Mouse (Mus musculus): ENCODE data around the gene Ube2j2. TPM values are rescaled to one million over a fixed set of nuclear protein-coding genes. Genes with fewer than 3 reads are reported as not detected.

Ube2j2 gene
- polyA plus RNA-seq (2014; fragmentation: Illumina TruSeq; extraction: RNeasy Lipid Tissue Mini Kit (QIAGEN cat#74804); ENCODE audit: low read depth, low replicate concordance), result 50.5 TPM

GRCm38 (mm10) chr4:155943534-155944249 lies at the start of gene Ube2j2:
Gene Ube2j2, plus strand, starts transcription at chr4:155943831.

GRCm38 (mm10) chr4:155962167-155962971 lies 18.7 kb downstream of the Ube2j2 start, which contains the start of gene C1qtnf12:
Gene C1qtnf12, plus strand, starts transcription at chr4:155962318.

GRCm38 (mm10) chr4:155992241-155992905 lies 48.7 kb downstream of the Ube2j2 start, which contains the start of the genes B3galt6 and Sdf4:
Gene B3galt6, minus strand, starts transcription at chr4:155992649.
Gene Sdf4, plus strand, starts transcription at chr4:155992872.

Other genes with a start within 250 kb of the Ube2j2 start
- not detected for gene Fndc10, start 249.5 kb upstream of the Ube2j2 start, polyA plus RNA-seq (2014; fragmentation: Illumina TruSeq; extraction: RNeasy Lipid Tissue Mini Kit (QIAGEN cat#74804); ENCODE audit: low read depth, low replicate concordance)
- 74.9 TPM for gene Ssu72, start 239.0 kb upstream of the Ube2j2 start, polyA plus RNA-seq (2014; fragmentation: Illumina TruSeq; extraction: RNeasy Lipid Tissue Mini Kit (QIAGEN cat#74804); ENCODE audit: low read depth, low replicate concordance)
- gene Tmem240, start 209.0 kb upstream of the Ube2j2 start, polyA plus RNA-seq (2014; fragmentation: Illumina TruSeq; extraction: RNeasy Lipid Tissue Mini Kit (QIAGEN cat#74804); ENCODE audit: low read depth, low replicate concordance), result not detected
- gene Atad3a, start 182.7 kb upstream of the Ube2j2 start, polyA plus RNA-seq (2014; fragmentation: Illumina TruSeq; extraction: RNeasy Lipid Tissue Mini Kit (QIAGEN cat#74804); ENCODE audit: low read depth, low replicate concordance), result 5.9 TPM
- 3.3 TPM for gene Vwa1, start 169.1 kb upstream of the Ube2j2 start, polyA plus RNA-seq (2014; fragmentation: Illumina TruSeq; extraction: RNeasy Lipid Tissue Mini Kit (QIAGEN cat#74804); ENCODE audit: low read depth, low replicate concordance)
- 2.2 TPM for gene Tmem88b, start 158.0 kb upstream of the Ube2j2 start, polyA plus RNA-seq (2014; fragmentation: Illumina TruSeq; extraction: RNeasy Lipid Tissue Mini Kit (QIAGEN cat#74804); ENCODE audit: low read depth, low replicate concordance)
- gene Ankrd65, start 153.4 kb upstream of the Ube2j2 start, polyA plus RNA-seq (2014; fragmentation: Illumina TruSeq; extraction: RNeasy Lipid Tissue Mini Kit (QIAGEN cat#74804); ENCODE audit: low read depth, low replicate concordance), result not detected
- gene Mrpl20, start 141.0 kb upstream of the Ube2j2 start, polyA plus RNA-seq (2014; fragmentation: Illumina TruSeq; extraction: RNeasy Lipid Tissue Mini Kit (QIAGEN cat#74804); ENCODE audit: low read depth, low replicate concordance), result 87.6 TPM
- 37.9 TPM for gene Ccnl2, start 131.3 kb upstream of the Ube2j2 start, polyA plus RNA-seq (2014; fragmentation: Illumina TruSeq; extraction: RNeasy Lipid Tissue Mini Kit (QIAGEN cat#74804); ENCODE audit: low read depth, low replicate concordance)
- 6.3 TPM for gene Aurkaip1, start 112.6 kb upstream of the Ube2j2 start, polyA plus RNA-seq (2014; fragmentation: Illumina TruSeq; extraction: RNeasy Lipid Tissue Mini Kit (QIAGEN cat#74804); ENCODE audit: low read depth, low replicate concordance)
- gene Mxra8, start 104.2 kb upstream of the Ube2j2 start, polyA plus RNA-seq (2014; fragmentation: Illumina TruSeq; extraction: RNeasy Lipid Tissue Mini Kit (QIAGEN cat#74804); ENCODE audit: low read depth, low replicate concordance), result 43.1 TPM
- 3.0 TPM for gene Dvl1, start 96.4 kb upstream of the Ube2j2 start, polyA plus RNA-seq (2014; fragmentation: Illumina TruSeq; extraction: RNeasy Lipid Tissue Mini Kit (QIAGEN cat#74804); ENCODE audit: low read depth, low replicate concordance)
- not detected for gene Tas1r3, start 80.5 kb upstream of the Ube2j2 start, polyA plus RNA-seq (2014; fragmentation: Illumina TruSeq; extraction: RNeasy Lipid Tissue Mini Kit (QIAGEN cat#74804); ENCODE audit: low read depth, low replicate concordance)
- 6.4 TPM for gene Cptp, start 74.4 kb upstream of the Ube2j2 start, polyA plus RNA-seq (2014; fragmentation: Illumina TruSeq; extraction: RNeasy Lipid Tissue Mini Kit (QIAGEN cat#74804); ENCODE audit: low read depth, low replicate concordance)
- 1.9 TPM for gene Ints11, start 74.3 kb upstream of the Ube2j2 start, polyA plus RNA-seq (2014; fragmentation: Illumina TruSeq; extraction: RNeasy Lipid Tissue Mini Kit (QIAGEN cat#74804); ENCODE audit: low read depth, low replicate concordance)
- 1.4 TPM for gene Pusl1, start 52.0 kb upstream of the Ube2j2 start, polyA plus RNA-seq (2014; fragmentation: Illumina TruSeq; extraction: RNeasy Lipid Tissue Mini Kit (QIAGEN cat#74804); ENCODE audit: low read depth, low replicate concordance)
- 0.97 TPM for gene Acap3, start 52.0 kb upstream of the Ube2j2 start, polyA plus RNA-seq (2014; fragmentation: Illumina TruSeq; extraction: RNeasy Lipid Tissue Mini Kit (QIAGEN cat#74804); ENCODE audit: low read depth, low replicate concordance)
- gene C1qtnf12, start 18.5 kb downstream of the Ube2j2 start, polyA plus RNA-seq (2014; fragmentation: Illumina TruSeq; extraction: RNeasy Lipid Tissue Mini Kit (QIAGEN cat#74804); ENCODE audit: low read depth, low replicate concordance), result 28.0 TPM
- 5.6 TPM for gene B3galt6, start 48.8 kb downstream of the Ube2j2 start, polyA plus RNA-seq (2014; fragmentation: Illumina TruSeq; extraction: RNeasy Lipid Tissue Mini Kit (QIAGEN cat#74804); ENCODE audit: low read depth, low replicate concordance)
- 121 TPM for gene Sdf4, start 49.0 kb downstream of the Ube2j2 start, polyA plus RNA-seq (2014; fragmentation: Illumina TruSeq; extraction: RNeasy Lipid Tissue Mini Kit (QIAGEN cat#74804); ENCODE audit: low read depth, low replicate concordance)
- gene Tnfrsf4, start 70.0 kb downstream of the Ube2j2 start, polyA plus RNA-seq (2014; fragmentation: Illumina TruSeq; extraction: RNeasy Lipid Tissue Mini Kit (QIAGEN cat#74804); ENCODE audit: low read depth, low replicate concordance), result not detected
- gene Tnfrsf18, start 82.3 kb downstream of the Ube2j2 start, polyA plus RNA-seq (2014; fragmentation: Illumina TruSeq; extraction: RNeasy Lipid Tissue Mini Kit (QIAGEN cat#74804); ENCODE audit: low read depth, low replicate concordance), result not detected
- 0.61 TPM for gene Ttll10, start 115.6 kb downstream of the Ube2j2 start, polyA plus RNA-seq (2014; fragmentation: Illumina TruSeq; extraction: RNeasy Lipid Tissue Mini Kit (QIAGEN cat#74804); ENCODE audit: low read depth, low replicate concordance)
- gene 9430015G10Rik, start 166.2 kb downstream of the Ube2j2 start, polyA plus RNA-seq (2014; fragmentation: Illumina TruSeq; extraction: RNeasy Lipid Tissue Mini Kit (QIAGEN cat#74804); ENCODE audit: low read depth, low replicate concordance), result 1.5 TPM
- not detected for gene Rnf223, start 186.7 kb downstream of the Ube2j2 start, polyA plus RNA-seq (2014; fragmentation: Illumina TruSeq; extraction: RNeasy Lipid Tissue Mini Kit (QIAGEN cat#74804); ENCODE audit: low read depth, low replicate concordance)